Mouse (Mus musculus): ENCODE measurements around the gene Smbd1. TPM values are rescaled to one million over a fixed set of nuclear protein-coding genes. Genes with fewer than 3 reads are reported as not detected.

Smbd1 gene
- polyA plus RNA-seq, 1 experiment from 2014 or later, result not detected

DNA sequence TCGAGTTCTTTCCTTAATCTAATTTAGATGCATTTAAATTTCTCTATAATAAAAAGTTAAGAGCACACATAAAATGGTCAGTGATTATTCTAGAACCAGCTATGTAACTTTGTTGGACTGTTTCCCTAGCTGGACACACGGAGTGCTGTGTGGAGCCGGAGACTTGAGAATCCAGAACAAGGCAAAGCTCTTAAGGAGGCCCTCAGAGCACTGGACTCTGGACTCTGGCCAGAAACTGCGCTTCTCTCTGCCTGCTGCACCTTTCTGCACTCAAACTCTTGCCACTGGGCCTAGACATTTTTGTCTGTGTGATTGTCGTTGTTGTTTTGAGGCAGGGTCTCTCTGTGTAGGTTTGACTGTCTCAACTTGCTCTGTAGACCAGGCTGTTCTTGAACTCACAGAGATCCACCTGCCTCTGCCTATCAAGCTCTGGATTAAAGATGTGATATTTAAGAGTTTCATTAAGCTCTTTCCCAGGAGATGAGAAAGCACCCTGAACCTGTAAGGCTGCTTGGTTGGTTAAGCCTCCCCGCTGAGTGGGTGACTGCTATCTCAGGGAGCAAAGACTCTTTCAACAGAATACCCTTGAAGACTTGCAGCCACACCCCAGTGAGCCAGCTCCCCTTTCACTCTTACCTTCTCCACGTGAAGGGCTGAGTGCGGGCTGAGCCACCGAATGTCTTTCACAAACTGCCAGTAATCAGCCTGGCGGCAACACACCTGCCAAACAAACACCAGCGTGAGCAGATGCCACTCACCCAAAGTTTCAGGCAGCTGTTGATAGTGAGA lies 39.0 kb upstream of the Smbd1 start:
- no peak overlapping the region for H3K4me3 ChIP-seq (ENCODE audit: low read depth, low read length)
- H3K4me1 ChIP-seq (ENCODE audit: insufficient read depth), result no peaks in the 10 kb centered on the region
- no peak overlapping the region for H3K9ac ChIP-seq
- H3K27ac ChIP-seq (ENCODE audit: low read depth), result no peak overlapping the region
- no peak overlapping the region for H3K4me2 ChIP-seq
- DNase-seq, result no peak
- no peaks in the 10 kb centered on the region for H3K9me3 ChIP-seq (ENCODE audit: low read depth, low read length)
- ATAC-seq (ENCODE audit: insufficient read depth), result no peak
- no peaks in the 10 kb centered on the region for H3K27me3 ChIP-seq (ENCODE audit: insufficient read depth, low read length)
- 90% methylated on average over 11 of the region's 11 CpGs for WGBS
- peaks cover 30% of the 10 kb centered on the region for H3K36me3 ChIP-seq (ENCODE audit: insufficient read depth)
- TF ChIP-seq CTCF (IDR thresholded peaks at IDR 0.05; ENCODE audit: low read depth), result no peak

DNA sequence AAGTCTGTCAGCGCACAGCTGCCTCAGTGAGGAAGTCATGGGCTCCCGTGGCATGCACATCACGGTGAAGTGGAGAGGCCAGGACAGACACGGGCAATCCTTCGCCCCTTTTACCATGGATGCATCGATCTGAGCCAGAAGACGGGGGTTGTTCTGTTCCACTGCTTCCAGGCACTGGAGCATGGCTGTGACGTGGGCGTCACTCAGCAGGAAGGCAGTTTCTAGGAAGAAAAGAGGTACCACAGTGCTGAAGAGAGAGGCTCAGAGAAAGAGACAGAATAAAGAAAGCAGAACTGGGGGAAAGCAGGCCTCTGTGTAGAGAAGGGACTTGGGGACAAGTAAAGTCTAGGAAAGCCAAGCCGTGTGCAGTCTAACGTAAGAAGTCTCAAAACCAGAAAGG lies 36.8 kb upstream of the Smbd1 start:
- H3K36me3 ChIP-seq (ENCODE audit: insufficient read depth), result peaks cover 39% of the 10 kb centered on the region
- 87% methylated on average over 11 of the region's 11 CpGs for WGBS
- no peak for ATAC-seq (ENCODE audit: insufficient read depth)

DNA sequence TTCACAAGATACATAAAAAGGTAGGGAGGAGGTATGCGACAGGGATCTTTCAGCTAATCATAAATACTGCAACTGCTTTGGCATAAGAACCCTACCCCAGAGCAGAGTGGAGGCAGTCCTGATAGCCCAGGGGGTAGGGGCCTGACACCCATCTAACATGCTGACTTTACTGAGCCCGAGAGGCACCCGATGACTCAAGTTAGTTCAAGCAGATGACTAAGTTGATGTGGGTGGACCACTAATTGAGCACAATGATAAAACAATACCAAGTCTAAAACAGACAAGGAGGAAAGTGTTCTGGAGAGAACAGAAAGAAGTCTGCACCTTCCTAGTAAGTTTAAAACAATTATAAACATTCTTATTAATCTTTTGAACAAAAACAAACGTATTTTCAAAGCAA lies 21.2 kb upstream of the Smbd1 start:
- TF ChIP-seq CTCF (IDR thresholded peaks at IDR 0.05; ENCODE audit: low read depth), result no peak
- ATAC-seq (ENCODE audit: insufficient read depth) (no peak), DNase-seq (no peak)
- no peak overlapping the region for H3K4me3 ChIP-seq (ENCODE audit: low read depth, low read length)
- H3K9ac ChIP-seq, result no peak overlapping the region
- WGBS, result 90% methylated on average over 4 of the region's 4 CpGs
- H3K27ac ChIP-seq (ENCODE audit: low read depth), result no peak overlapping the region
- H3K4me1 ChIP-seq (ENCODE audit: insufficient read depth), result no peaks in the 10 kb centered on the region
- no peak overlapping the region for H3K4me2 ChIP-seq
- no peaks in the 10 kb centered on the region for H3K9me3 ChIP-seq (ENCODE audit: low read depth, low read length)
- H3K36me3 ChIP-seq (ENCODE audit: insufficient read depth), result peaks cover 28% of the 10 kb centered on the region
- H3K27me3 ChIP-seq (ENCODE audit: insufficient read depth, low read length), result no peaks in the 10 kb centered on the region

More for the DNA sequence above, 36.8 kb upstream of the Smbd1 start:
- no peak overlapping the region for H3K27ac ChIP-seq (ENCODE audit: low read depth)
- H3K4me3 ChIP-seq (ENCODE audit: low read depth, low read length), result no peak overlapping the region
- no peaks in the 10 kb centered on the region for H3K4me1 ChIP-seq (ENCODE audit: insufficient read depth)
- no peak overlapping the region for H3K9ac ChIP-seq
- H3K9me3 ChIP-seq (ENCODE audit: low read depth, low read length), result no peaks in the 10 kb centered on the region
- no peak for TF ChIP-seq CTCF (IDR thresholded peaks at IDR 0.05; ENCODE audit: low read depth)
- H3K27me3 ChIP-seq (ENCODE audit: insufficient read depth, low read length), result no peaks in the 10 kb centered on the region
- no peak for DNase-seq
- no peak overlapping the region for H3K4me2 ChIP-seq

DNA sequence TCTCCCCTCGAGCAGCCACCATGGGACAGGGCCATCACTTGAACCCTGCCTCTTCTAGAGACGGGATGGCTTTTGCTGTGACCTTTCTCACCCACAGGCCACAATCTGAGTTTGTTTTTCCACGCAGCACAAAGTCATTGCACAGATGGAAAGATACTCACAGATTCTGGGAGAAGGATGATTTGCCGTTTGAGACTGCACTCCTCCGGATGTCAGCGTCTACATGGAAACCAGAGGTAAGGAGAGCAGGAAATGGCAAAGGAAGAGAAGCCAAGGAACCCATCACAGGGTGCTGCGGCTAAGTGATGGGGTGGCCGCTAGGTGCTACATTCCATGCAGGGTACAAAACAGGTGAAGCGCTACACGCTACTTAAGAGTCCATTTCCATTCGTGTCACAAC lies 18.8 kb upstream of the Smbd1 start:
- Histone ChIP-seq H3K4me2 (no peak overlapping the region), H3K9me3 (ENCODE audit: low read depth, low read length) (no peaks in the 10 kb centered on the region), H3K27me3 (ENCODE audit: insufficient read depth, low read length) (no peaks in the 10 kb centered on the region), H3K36me3 (ENCODE audit: insufficient read depth) (peaks cover 39% of the 10 kb centered on the region), H3K4me1 (ENCODE audit: insufficient read depth) (no peaks in the 10 kb centered on the region), H3K4me3 (ENCODE audit: low read depth, low read length) (no peak overlapping the region), H3K27ac (ENCODE audit: low read depth) (no peak overlapping the region), H3K9ac (no peak overlapping the region)
- ATAC-seq (ENCODE audit: insufficient read depth), result no peak
- WGBS, result 75% methylated on average over 11 of the region's 11 CpGs
- TF ChIP-seq CTCF (IDR thresholded peaks at IDR 0.05; ENCODE audit: low read depth), result no peak
- no peak for DNase-seq

- ATAC-seq (ENCODE audit: insufficient read depth), result no peak
- WGBS, result 93% methylated on average over 11 of the region's 11 CpGs
- no peaks in the 10 kb centered on the region for H3K9me3 ChIP-seq (ENCODE audit: low read depth, low read length)
- H3K4me1 ChIP-seq (ENCODE audit: insufficient read depth), result no peaks in the 10 kb centered on the region
- no peak for DNase-seq
- H3K27ac ChIP-seq (ENCODE audit: low read depth), result no peak overlapping the region
- no peak overlapping the region for H3K9ac ChIP-seq
- H3K4me3 ChIP-seq (ENCODE audit: low read depth, low read length), result no peak overlapping the region
- H3K36me3 ChIP-seq (ENCODE audit: insufficient read depth), result peaks cover 42% of the 10 kb centered on the region
- TF ChIP-seq CTCF (IDR thresholded peaks at IDR 0.05; ENCODE audit: low read depth), result no peak
- H3K27me3 ChIP-seq (ENCODE audit: insufficient read depth, low read length), result no peaks in the 10 kb centered on the region
- no peak overlapping the region for H3K4me2 ChIP-seq
Observed at GRCm38 (mm10) chr16:32826521-32826920, 16.2 kb upstream of the Smbd1 start.

- Histone ChIP-seq H3K4me1 (ENCODE audit: insufficient read depth) (no peaks in the 10 kb centered on the region), H3K4me3 (ENCODE audit: low read depth, low read length) (no peak overlapping the region), H3K27me3 (ENCODE audit: insufficient read depth, low read length) (no peaks in the 10 kb centered on the region), H3K9me3 (ENCODE audit: low read depth, low read length) (no peaks in the 10 kb centered on the region), H3K9ac (no peak overlapping the region), H3K4me2 (no peak overlapping the region), H3K36me3 (ENCODE audit: insufficient read depth) (peaks cover 42% of the 10 kb centered on the region), H3K27ac (ENCODE audit: low read depth) (no peak overlapping the region)
- 69% methylated on average over 12 of the region's 12 CpGs for WGBS
- ATAC-seq (ENCODE audit: insufficient read depth) (no peak), DNase-seq (no peak)
- TF ChIP-seq CTCF (IDR thresholded peaks at IDR 0.05; ENCODE audit: low read depth), result no peak
Observed at GRCm38 (mm10) chr16:32825380-32825779, 15.1 kb upstream of the Smbd1 start.

GRCm38 (mm10) chr16:32824061-32824460 lies 13.8 kb upstream of the Smbd1 start:
- H3K27ac ChIP-seq (ENCODE audit: low read depth), result no peak overlapping the region
- H3K27me3 ChIP-seq (ENCODE audit: insufficient read depth, low read length), result no peaks in the 10 kb centered on the region
- peaks cover 42% of the 10 kb centered on the region for H3K36me3 ChIP-seq (ENCODE audit: insufficient read depth)
- H3K4me1 ChIP-seq (ENCODE audit: insufficient read depth), result no peaks in the 10 kb centered on the region
- no peaks in the 10 kb centered on the region for H3K9me3 ChIP-seq (ENCODE audit: low read depth, low read length)
- DNase-seq, result no peak
- H3K4me3 ChIP-seq (ENCODE audit: low read depth, low read length), result no peak overlapping the region
- 85% methylated on average over 13 of the region's 13 CpGs for WGBS
- TF ChIP-seq CTCF (IDR thresholded peaks at IDR 0.05; ENCODE audit: low read depth), result no peak
- H3K9ac ChIP-seq, result no peak overlapping the region
- ATAC-seq (ENCODE audit: insufficient read depth), result no peak
- no peak overlapping the region for H3K4me2 ChIP-seq
